Mouse (Mus musculus): Measurements from ENCODE around the gene Rheb.

The Rheb gene

GRCm38 (mm10) chr5:24842274-24843102, at the start of gene Rheb:
Rheb (minus strand) TSS chr5:24842624.
- WGBS = under 1% methylated on average over 91 of the region's 92 CpGs

GRCm38 (mm10) chr5:24889860-24890259, 47.4 kb upstream of the Rheb start:
- WGBS = 52% methylated on average over 9 of the region's 9 CpGs

- 72% methylated on average over 11 of the region's 11 CpGs for WGBS
Observed at GRCm38 (mm10) chr5:24888874-24889591, 46.6 kb upstream of the Rheb start.

- WGBS = 90% methylated on average over 8 of the region's 8 CpGs
Observed at GRCm38 (mm10) chr5:24887271-24887670, 44.8 kb upstream of the Rheb start.

GRCm38 (mm10) chr5:24878713-24879112, 36.3 kb upstream of the Rheb start:
- WGBS = 67% methylated on average over 4 of the region's 4 CpGs

GRCm38 (mm10) chr5:24877836-24878624, 35.6 kb upstream of the Rheb start:
- WGBS = 85% methylated on average over 11 of the region's 11 CpGs

- WGBS = 88% methylated on average over 9 of the region's 9 CpGs
Observed at GRCm38 (mm10) chr5:24876653-24877052, 34.2 kb upstream of the Rheb start.

- WGBS = 68% methylated on average over 4 of the region's 4 CpGs
Observed at GRCm38 (mm10) chr5:24874111-24874510, 31.7 kb upstream of the Rheb start.

GRCm38 (mm10) chr5:24873221-24873620, 30.8 kb upstream of the Rheb start:
- 89% methylated on average over 6 of the region's 6 CpGs for WGBS

- 53% methylated on average over 12 of the region's 12 CpGs for WGBS
Observed at GRCm38 (mm10) chr5:24871276-24871675, 28.9 kb upstream of the Rheb start.

- WGBS = 70% methylated on average over 11 of the region's 11 CpGs
Observed at GRCm38 (mm10) chr5:24869796-24870289, 27.4 kb upstream of the Rheb start.

- WGBS = 65% methylated on average over 12 of the region's 12 CpGs
Observed at GRCm38 (mm10) chr5:24863804-24864203, 21.4 kb upstream of the Rheb start.

- WGBS = 73% methylated on average over 9 of the region's 9 CpGs
Observed at GRCm38 (mm10) chr5:24861449-24861930, 19.1 kb upstream of the Rheb start.

- 44% methylated on average over 13 of the region's 13 CpGs for WGBS
Observed at GRCm38 (mm10) chr5:24860635-24861448, 18.4 kb upstream of the Rheb start.

GRCm38 (mm10) chr5:24859771-24860540, 17.5 kb upstream of the Rheb start:
- WGBS = 51% methylated on average over 3 of the region's 3 CpGs

GRCm38 (mm10) chr5:24854827-24855600, 12.6 kb upstream of the Rheb start:
- 81% methylated on average over 3 of the region's 3 CpGs for WGBS

- WGBS = 93% methylated on average over 3 of the region's 3 CpGs
Observed at GRCm38 (mm10) chr5:24854256-24854655, 11.8 kb upstream of the Rheb start.

GRCm38 (mm10) chr5:24848261-24848660, 5.8 kb upstream of the Rheb start:
- WGBS = 93% methylated on average over 14 of the region's 14 CpGs

- WGBS = 86% methylated on average over 5 of the region's 5 CpGs
Observed at GRCm38 (mm10) chr5:24843841-24844240, 1.4 kb upstream of the Rheb start.

All from cerebral cortex, adult 2 months (tissue).